Mouse (Mus musculus) hindbrain, embryonic 12.5 days (tissue): ENCODE measurements around the gene Alkbh7. TPM values are rescaled to one million over a fixed set of nuclear protein-coding genes. Genes with fewer than 3 reads are reported as not detected.

ENCODE experiments used
- ATAC-seq: fragments of 200-750 bp; cut with Nextera tagmentation; 2 replicates; pipeline ENCODE4 v1.8.0; 2017; ENCODE audit warnings: moderate TSS enrichment; ENCODE audit not compliant: low FRiP score
- H3K27ac ChIP-seq: fragments of 300-500 bp; sonication (generic); 2 replicates; pipeline ENCODE4 v1.5.1; 2016; ENCODE audit warnings: mild to moderate bottlenecking
- H3K27me3 ChIP-seq: fragments of 300-500 bp; sonication (generic); 2 replicates; pipeline ENCODE4 v1.6.1; 2016; ENCODE audit warnings: mild to moderate bottlenecking
- H3K36me3 ChIP-seq: fragments of 300-500 bp; sonication (generic); 2 replicates; pipeline ENCODE4 v1.6.1; 2016; ENCODE audit warnings: mild to moderate bottlenecking
- H3K4me1 ChIP-seq: fragments of 300-500 bp; sonication (generic); 2 replicates; pipeline ENCODE4 v1.6.1; 2016
- H3K4me2 ChIP-seq: fragments of 300-500 bp; sonication (generic); replicated peaks from 2 replicates; pipeline ENCODE4 v1.6.1; 2016; ENCODE audit warnings: mild to moderate bottlenecking
- H3K4me3 ChIP-seq: fragments of 300-500 bp; sonication (generic); 2 replicates; pipeline ENCODE4 v1.5.1; 2016; ENCODE audit warnings: mild to moderate bottlenecking
- H3K9ac ChIP-seq: fragments of 300-500 bp; sonication (generic); 2 replicates; pipeline ENCODE4 v1.6.1; 2016; ENCODE audit warnings: mild to moderate bottlenecking, moderate library complexity
- H3K9me3 ChIP-seq: fragments of 300-500 bp; sonication (generic); replicated peaks from 2 replicates; pipeline ENCODE4 v1.6.1; 2016; ENCODE audit warnings: mild to moderate bottlenecking
- WGBS: fragments of 180-500 bp; shearing (Covaris S2); methylation state at CpG from one replicate; pipeline ENCODE4 v1.1.7; 2016; 5-methylcytosine and 5-hydroxymethylcytosine counted together
- polyA plus RNA-seq: library from polyadenylated mRNA; unstranded; fragments of >200 nt; fragmentation: Nextera tagmentation; extraction: Ambion mirVana; gene quantifications from 2 replicates; pipeline ENCODE4 v1.2.1, GENCODE M21; 2016

Gene Alkbh7
- polyA plus RNA-seq, 1 experiment from 2014 or later = 34.6 TPM

DNA sequence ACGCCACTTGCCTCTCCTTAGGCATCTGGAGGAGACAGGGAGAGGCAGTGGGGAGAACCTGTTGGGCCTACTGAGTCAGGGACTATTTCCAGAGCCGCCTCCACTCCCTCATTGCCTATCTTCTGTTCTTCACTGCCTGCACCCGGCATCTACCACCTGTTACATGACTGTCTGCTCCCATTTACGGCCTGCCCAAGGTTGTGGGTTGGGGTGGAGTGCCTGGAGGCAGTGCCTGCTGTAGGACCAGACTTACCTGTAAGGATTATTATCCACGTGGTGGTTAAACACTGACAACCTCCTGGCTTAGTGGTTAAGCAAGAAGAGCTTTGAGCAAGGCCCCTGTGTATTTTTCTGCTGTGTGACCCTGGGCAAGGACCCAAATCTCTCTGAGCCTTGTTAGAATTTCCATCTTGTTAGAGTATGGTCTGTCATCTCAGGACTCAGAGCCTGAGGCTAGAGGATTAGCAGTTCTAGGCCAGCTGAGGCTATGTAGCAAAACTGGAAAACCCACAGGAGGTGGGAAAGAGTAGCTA lies 22.4 kb upstream of the Alkbh7 start:
- H3K4me2 ChIP-seq = no peak overlapping the region
- H3K9ac ChIP-seq = no peak overlapping the region
- no peak overlapping the region for H3K4me3 ChIP-seq
- no peak for ATAC-seq
- H3K27ac ChIP-seq = no peak overlapping the region
- 79% methylated on average over 5 of the region's 5 CpGs for WGBS
- H3K9me3 ChIP-seq = no peaks in the 10 kb centered on the region
- no peaks in the 10 kb centered on the region for H3K4me1 ChIP-seq
- peaks cover 2% of the 10 kb centered on the region; the same call in 1 of the 2 replicates for H3K27me3 ChIP-seq
- no peaks in the 10 kb centered on the region for H3K36me3 ChIP-seq

DNA sequence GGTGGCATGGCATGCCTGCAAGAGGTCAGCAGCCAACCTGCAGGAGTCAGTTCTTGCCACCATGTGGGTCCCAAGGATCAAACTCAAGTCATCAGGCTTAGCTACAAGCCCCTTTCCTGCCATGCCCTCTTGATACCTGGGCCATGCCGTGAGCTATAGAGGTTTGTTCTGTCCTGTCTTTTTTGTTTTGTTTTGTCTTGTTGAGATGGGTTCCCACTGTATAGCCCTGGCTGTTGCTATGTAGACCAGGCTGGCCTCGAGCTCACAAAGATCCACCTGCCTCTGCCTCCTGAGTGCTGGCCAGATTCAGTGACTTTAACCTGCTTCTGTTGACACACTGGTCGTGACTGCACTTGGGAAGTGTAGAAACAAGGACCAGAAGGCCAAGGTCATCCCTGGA lies 21.7 kb upstream of the Alkbh7 start:
- 75% methylated on average over 3 of the region's 3 CpGs for WGBS
- Histone ChIP-seq H3K9ac (no peak overlapping the region), H3K27me3 (peaks cover 2% of the 10 kb centered on the region; the same call in 1 of the 2 replicates)

DNA sequence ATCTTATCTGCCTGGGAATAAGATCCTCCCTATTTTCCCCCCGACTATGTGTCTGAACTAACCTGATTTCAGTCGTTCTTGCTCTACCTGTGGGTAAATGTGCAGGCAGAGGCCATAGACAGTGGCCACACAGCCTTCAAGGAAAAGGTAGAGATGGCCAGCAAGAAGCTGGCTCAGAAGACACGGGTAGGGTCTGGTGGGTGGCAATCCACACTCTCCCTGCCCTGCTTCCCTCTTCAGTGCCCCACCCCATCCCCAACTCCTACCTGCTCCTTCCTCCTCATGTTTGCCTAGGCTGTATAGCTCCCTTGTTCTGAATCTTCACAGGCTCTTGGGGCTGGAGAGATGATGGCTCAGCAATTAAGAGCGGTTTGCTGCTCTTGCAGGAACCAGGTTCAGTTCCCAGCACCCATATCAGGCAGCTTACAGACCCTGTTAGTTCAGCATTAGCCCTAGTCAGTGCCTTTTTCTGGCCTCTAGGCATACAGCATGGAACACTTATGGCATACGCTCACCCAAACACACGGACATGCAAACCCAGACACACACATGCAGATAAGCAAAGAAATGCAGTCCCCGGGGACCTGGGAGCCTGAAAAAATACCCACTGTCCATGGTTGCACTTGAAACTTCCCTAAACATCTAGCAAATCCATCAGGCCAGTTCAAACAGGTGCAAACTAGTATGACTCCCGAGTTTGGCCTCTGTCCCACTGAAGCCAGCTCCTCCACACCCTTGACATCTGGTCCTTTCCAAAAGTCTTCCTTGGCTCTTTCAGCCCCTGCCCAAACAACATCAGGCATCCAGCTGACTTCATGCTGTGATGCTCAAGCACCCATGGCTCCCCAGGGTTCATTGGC lies 20.4 kb upstream of the Alkbh7 start:
- H3K27me3 ChIP-seq = no peaks in the 10 kb centered on the region
- H3K9me3 ChIP-seq = no peaks in the 10 kb centered on the region
- no peak overlapping the region for H3K4me3 ChIP-seq
- 80% methylated on average over 8 of the region's 8 CpGs for WGBS
- H3K4me1 ChIP-seq = no peaks in the 10 kb centered on the region
- H3K4me2 ChIP-seq = no peak overlapping the region
- H3K9ac ChIP-seq = no peak overlapping the region
- H3K27ac ChIP-seq = no peak overlapping the region
- no peak for ATAC-seq
- no peaks in the 10 kb centered on the region for H3K36me3 ChIP-seq

More for the DNA sequence above, 21.7 kb upstream of the Alkbh7 start:
- Histone ChIP-seq H3K4me2 (no peak overlapping the region), H3K4me3 (no peak overlapping the region), H3K9me3 (no peaks in the 10 kb centered on the region), H3K36me3 (no peaks in the 10 kb centered on the region), H3K4me1 (no peaks in the 10 kb centered on the region), H3K27ac (no peak overlapping the region)
- no peak for ATAC-seq

GRCm38 (mm10) chr17:56979524-56979923 lies 17.6 kb upstream of the Alkbh7 start:
- Histone ChIP-seq H3K9me3 (no peaks in the 10 kb centered on the region), H3K4me3 (no peak overlapping the region), H3K27me3 (no peaks in the 10 kb centered on the region), H3K27ac (no peak overlapping the region), H3K4me1 (no peaks in the 10 kb centered on the region), H3K9ac (no peak overlapping the region), H3K4me2 (no peak overlapping the region), H3K36me3 (no peaks in the 10 kb centered on the region)
- no peak for ATAC-seq
- 40% methylated on average over 7 of the region's 8 CpGs for WGBS

GRCm38 (mm10) chr17:56981049-56981448 lies 16.1 kb upstream of the Alkbh7 start:
- Histone ChIP-seq H3K9ac (no peak overlapping the region), H3K4me1 (no peaks in the 10 kb centered on the region), H3K27ac (no peak overlapping the region), H3K4me2 (no peak overlapping the region), H3K4me3 (no peak overlapping the region), H3K9me3 (no peaks in the 10 kb centered on the region), H3K27me3 (no peaks in the 10 kb centered on the region), H3K36me3 (no peaks in the 10 kb centered on the region)
- no peak for ATAC-seq
- 89% methylated on average over 7 of the region's 7 CpGs for WGBS

DNA sequence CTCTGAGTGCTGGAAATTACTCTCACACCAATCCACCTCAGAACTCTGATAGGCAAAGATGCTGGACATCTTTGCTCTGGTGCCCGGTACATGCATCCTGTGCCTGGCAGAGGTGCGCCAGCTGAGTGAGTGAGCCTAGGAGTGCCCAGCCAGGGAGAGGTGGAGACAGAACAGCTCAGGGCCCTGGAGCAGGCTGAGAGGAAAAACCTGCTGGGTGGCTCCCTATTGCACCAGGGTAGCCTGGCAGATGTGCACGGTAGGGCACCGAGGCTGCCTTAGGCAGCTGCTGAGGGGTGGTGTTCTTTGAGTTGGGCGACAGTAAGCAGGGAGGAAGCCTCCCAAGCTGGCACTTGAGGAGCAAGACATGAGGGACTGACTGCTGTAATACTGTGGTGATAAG lies 15.1 kb upstream of the Alkbh7 start, which contains the start of gene Acer1:
Gene Acer1 (minus strand): TSS at position 114 of the 400 bp plus-strand sequence.
- H3K9me3 ChIP-seq = no peaks in the 10 kb centered on the region
- no peak within 1 kb of the TSS for H3K9ac ChIP-seq
- H3K4me3 ChIP-seq = no peak within 1 kb of the TSS
- no peak for ATAC-seq
- H3K4me1 ChIP-seq = no peaks in the 10 kb centered on the region
- WGBS = 66% methylated on average over 5 of the region's 5 CpGs
- H3K4me2 ChIP-seq = no peak within 1 kb of the TSS
- no peaks in the 10 kb centered on the region for H3K27me3 ChIP-seq
- H3K27ac ChIP-seq = no peak within 1 kb of the TSS
- no peaks in the 10 kb centered on the region for H3K36me3 ChIP-seq

DNA sequence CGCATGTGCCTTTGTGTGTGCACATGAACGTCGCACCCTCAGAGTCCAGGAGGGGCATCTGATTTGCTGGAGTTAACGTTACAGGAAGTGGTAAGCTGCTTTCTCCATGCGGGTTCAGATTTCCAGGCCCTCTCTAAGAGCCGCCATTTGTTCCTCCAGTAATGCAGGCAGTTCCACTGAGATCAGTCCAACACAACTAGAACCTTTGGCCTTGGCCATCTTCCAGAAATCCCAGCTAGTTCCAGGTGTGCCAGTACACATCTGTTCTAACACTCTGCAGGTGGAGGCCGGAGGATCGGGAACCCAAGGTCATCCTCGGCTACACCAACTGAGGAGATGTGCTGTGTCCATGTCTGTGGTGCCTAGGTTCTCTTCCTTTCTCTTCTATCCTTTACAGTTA lies 12.3 kb upstream of the Alkbh7 start:
- Histone ChIP-seq H3K4me2 (no peak overlapping the region), H3K9me3 (no peaks in the 10 kb centered on the region), H3K9ac (no peak overlapping the region), H3K4me1 (no peaks in the 10 kb centered on the region), H3K27me3 (no peaks in the 10 kb centered on the region), H3K27ac (no peak overlapping the region), H3K4me3 (no peak overlapping the region), H3K36me3 (no peaks in the 10 kb centered on the region)
- 87% methylated on average over 9 of the region's 9 CpGs for WGBS
- ATAC-seq = no peak

GRCm38 (mm10) chr17:56985656-56986055 lies 11.5 kb upstream of the Alkbh7 start:
- H3K4me2 ChIP-seq = no peak overlapping the region

DNA sequence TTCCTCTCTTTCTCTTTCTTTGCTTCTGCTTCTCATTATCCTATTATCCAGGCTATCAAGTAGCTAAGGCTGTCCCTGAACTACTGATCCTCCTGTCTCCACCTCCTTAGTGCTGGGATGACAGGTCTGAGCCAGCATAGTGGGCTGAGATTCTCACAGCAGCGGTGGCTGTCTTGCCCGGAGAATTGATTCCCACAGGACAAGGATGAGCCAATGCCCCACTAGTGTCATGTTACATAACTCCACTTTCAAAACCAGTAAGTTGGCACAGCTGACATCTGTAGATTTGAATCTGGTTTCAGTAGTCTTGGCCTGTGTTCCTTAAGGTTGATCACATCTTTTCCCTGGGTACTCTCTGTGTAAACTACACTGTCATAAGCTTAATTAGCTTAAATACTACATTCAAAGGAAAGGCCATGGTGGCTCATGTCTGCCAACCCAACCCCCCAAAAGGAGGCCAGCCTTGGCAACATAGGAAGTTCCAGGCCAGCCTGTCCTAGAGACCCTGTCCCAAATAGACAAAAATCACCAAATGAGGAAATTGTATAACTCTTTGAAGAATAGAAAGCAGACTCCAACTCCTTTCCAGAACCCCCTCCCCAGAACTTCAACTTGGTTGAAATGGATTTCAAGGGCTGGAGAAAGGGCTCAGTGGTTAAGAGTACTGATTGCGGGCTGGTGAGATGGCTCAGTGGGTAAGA lies 10.9 kb upstream of the Alkbh7 start:
- Histone ChIP-seq H3K27ac (no peak overlapping the region), H3K4me1 (peaks cover 6% of the 10 kb centered on the region), H3K9me3 (no peaks in the 10 kb centered on the region), H3K4me2 (no peak overlapping the region), H3K9ac (no peak overlapping the region), H3K4me3 (no peak overlapping the region), H3K27me3 (no peaks in the 10 kb centered on the region), H3K36me3 (no peaks in the 10 kb centered on the region)
- no peak for ATAC-seq
- WGBS = 78% methylated on average over 3 of the region's 3 CpGs

More at GRCm38 (mm10) chr17:56985656-56986055, 11.5 kb upstream of the Alkbh7 start:
- WGBS = 72% methylated on average over 3 of the region's 3 CpGs
- Histone ChIP-seq H3K27ac (no peak overlapping the region), H3K4me3 (no peak overlapping the region), H3K4me1 (no peaks in the 10 kb centered on the region), H3K27me3 (no peaks in the 10 kb centered on the region), H3K9me3 (no peaks in the 10 kb centered on the region), H3K36me3 (no peaks in the 10 kb centered on the region), H3K9ac (no peak overlapping the region)
- ATAC-seq = no peak

GRCm38 (mm10) chr17:56988441-56988840 lies 8.7 kb upstream of the Alkbh7 start:
- no peak for ATAC-seq
- H3K9me3 ChIP-seq = no peaks in the 10 kb centered on the region
- no peak overlapping the region for H3K27ac ChIP-seq
- 85% methylated on average over 7 of the region's 7 CpGs for WGBS
- peaks cover 16% of the 10 kb centered on the region for H3K36me3 ChIP-seq
- no peaks in the 10 kb centered on the region for H3K27me3 ChIP-seq
- no peak overlapping the region for H3K4me2 ChIP-seq
- no peak overlapping the region for H3K4me3 ChIP-seq
- no peak overlapping the region for H3K9ac ChIP-seq
- peaks cover 7% of the 10 kb centered on the region for H3K4me1 ChIP-seq

DNA sequence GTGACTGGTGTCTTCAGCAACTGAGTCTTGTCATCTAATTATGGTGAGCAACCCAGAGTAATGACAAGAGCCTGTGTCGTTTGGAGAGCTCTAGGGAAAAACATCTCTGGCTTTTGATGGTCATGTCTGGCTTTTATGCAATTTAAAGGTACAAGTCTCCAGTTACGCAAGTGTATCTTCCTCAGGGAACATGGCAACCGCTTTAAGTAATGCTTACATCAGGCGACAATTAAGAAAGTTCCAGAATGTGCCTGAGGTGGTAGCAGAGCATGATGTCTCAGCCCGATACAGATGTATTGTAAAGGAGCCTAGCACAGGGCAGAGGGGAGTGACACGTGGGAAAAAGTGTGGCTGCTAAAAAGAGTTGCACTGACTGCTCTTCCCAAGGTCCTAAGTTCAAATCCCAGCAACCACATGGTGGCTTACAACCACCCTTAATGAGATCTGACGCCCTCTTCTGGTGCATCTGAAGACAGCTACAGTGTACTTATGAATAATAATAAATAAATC lies 8.2 kb upstream of the Alkbh7 start:
- H3K36me3 ChIP-seq = peaks cover 22% of the 10 kb centered on the region
- no peaks in the 10 kb centered on the region for H3K27me3 ChIP-seq
- H3K4me3 ChIP-seq = peak overlapping the region; percentile 76
- peak overlapping the region; percentile 76 for H3K4me2 ChIP-seq
- ATAC-seq = no peak
- WGBS = 72% methylated on average over 7 of the region's 7 CpGs
- H3K27ac ChIP-seq = no peak overlapping the region
- H3K9ac ChIP-seq = no peak overlapping the region
- H3K9me3 ChIP-seq = no peaks in the 10 kb centered on the region
- H3K4me1 ChIP-seq = peaks cover 7% of the 10 kb centered on the region

- Histone ChIP-seq H3K27me3 (no peaks in the 10 kb centered on the region), H3K27ac (peak overlapping the region; percentile 79), H3K4me2 (peak overlapping the region; percentile 76), H3K4me1 (peaks cover 7% of the 10 kb centered on the region), H3K36me3 (peaks cover 28% of the 10 kb centered on the region), H3K4me3 (peak overlapping the region; percentile 76), H3K9ac (peak overlapping the region; percentile 65), H3K9me3 (no peaks in the 10 kb centered on the region)
- ATAC-seq = peak; percentile 95
- 4% methylated on average over 25 of the region's 25 CpGs for WGBS
Observed at GRCm38 (mm10) chr17:56989467-56990114, 7.5 kb upstream of the Alkbh7 start.
